Mouse (Mus musculus) liver, postnatal 0 days (tissue): ENCODE data around the gene Snx1.

Experiments used
- CTCF ChIP-seq: sonication (generic); IDR thresholded peaks from 2 replicates; pipeline ENCODE4 v1.5.1; 2016; ENCODE audit warnings: antibody characterized with exemption, low read depth
- EP300 ChIP-seq: IDR thresholded peaks from 2 replicates; pipeline ENCODE4 v1.6.1; 2016; ENCODE audit warnings: antibody characterized with exemption, low read depth, mild to moderate bottlenecking

DNA sequence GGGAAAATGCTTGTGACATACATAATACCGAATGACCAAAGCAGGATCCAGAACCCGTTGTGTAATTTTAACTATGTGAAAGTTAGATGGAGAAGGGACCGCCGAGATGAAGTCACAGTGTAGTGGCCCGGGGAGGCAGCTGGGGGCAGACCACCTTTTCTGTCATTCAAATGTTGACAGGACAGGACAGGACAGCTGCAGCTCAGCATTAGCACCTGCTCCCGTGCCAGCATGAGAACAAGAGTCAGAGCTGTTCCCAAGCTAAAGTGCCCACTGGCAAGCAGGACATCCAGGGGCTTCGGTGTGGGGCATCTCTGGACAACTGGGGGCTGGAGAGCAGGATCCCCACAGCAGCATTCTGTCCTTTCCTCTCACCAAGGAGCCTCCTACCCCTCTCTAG, 39.3 kb downstream of the Snx1 start:
- no peak for TF ChIP-seq CTCF
- TF ChIP-seq EP300: no peak
